Mouse (Mus musculus): ENCODE measurements at regions not wholly inside any gene's neighbourhood (a gene's known extent, or its start where the extent isn't known, plus 50 kb on each side); places are given as distances from the start of the nearest gene placed in this dataset.

- Histone ChIP-seq H3K9me3 (ENCODE audit: control insufficient read depth, low read length) (no peaks in the 10 kb centered on the region; the same call in 1 of the 2 replicates), H3K4me1 (ENCODE audit: control insufficient read depth, insufficient read depth, low read length) (peaks cover 6% of the 10 kb centered on the region; the same call in 1 of the 2 replicates), H3K36me3 (ENCODE audit: control insufficient read depth, insufficient read depth, low read length) (no peaks in the 10 kb centered on the region), H3K4me3 (ENCODE audit: low read depth, low read length) (no peak overlapping the region), H3K27me3 (ENCODE audit: control insufficient read depth, insufficient read depth, low read length) (no peaks in the 10 kb centered on the region), H3K27ac (ENCODE audit: low read depth, low read length) (no peak overlapping the region), H3K4me2 (no peak overlapping the region), H3K9ac (ENCODE audit: low read length) (no peak overlapping the region)
- WGBS: 11% methylated on average over 1 of the region's 1 CpGs
- ATAC-seq (ENCODE audit: low FRiP score) (peak; percentile 86), DNase-seq (ENCODE audit: low spot score, missing footprints) (no peak)
Observed at GRCm38 (mm10) chr12:49579451-49580190, 194.6 kb downstream of the Gm43517 start.

DNA sequence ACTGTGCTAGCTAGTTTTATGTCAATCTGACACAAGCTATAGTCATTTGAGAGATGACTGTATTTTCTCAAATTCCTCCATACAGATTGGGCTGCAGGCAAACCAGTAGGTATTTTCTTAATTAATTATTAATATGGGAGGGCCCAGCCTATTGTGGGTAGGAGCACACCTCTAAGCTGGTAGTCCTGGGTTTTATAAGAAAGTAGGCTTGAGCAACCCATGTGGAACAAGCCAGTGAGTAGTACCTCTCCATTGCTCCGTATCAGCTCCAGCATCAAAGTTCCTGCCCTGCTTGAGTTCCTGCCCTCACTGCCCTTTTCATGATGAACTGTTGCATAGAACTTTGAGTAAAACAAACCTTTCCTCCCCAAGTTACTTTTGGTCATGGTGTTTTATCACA is 198.9 kb downstream of the Gm43517 start:
- no peaks in the 10 kb centered on the region for H3K36me3 ChIP-seq (ENCODE audit: control insufficient read depth, insufficient read depth, low read length)
- ATAC-seq (ENCODE audit: low FRiP score): no peak
- H3K4me1 ChIP-seq (ENCODE audit: control insufficient read depth, insufficient read depth, low read length): peaks cover 6% of the 10 kb centered on the region; the same call in 1 of the 2 replicates
- no peak overlapping the region for H3K4me2 ChIP-seq
- H3K9ac ChIP-seq (ENCODE audit: low read length): no peak overlapping the region
- no peak overlapping the region for H3K27ac ChIP-seq (ENCODE audit: low read depth, low read length)
- H3K4me3 ChIP-seq (ENCODE audit: low read depth, low read length): no peak overlapping the region
- no peak for DNase-seq (ENCODE audit: low spot score, missing footprints)
- H3K9me3 ChIP-seq (ENCODE audit: control insufficient read depth, low read length): no peaks in the 10 kb centered on the region
- H3K27me3 ChIP-seq (ENCODE audit: control insufficient read depth, insufficient read depth, low read length): no peaks in the 10 kb centered on the region
- 64% methylated on average over 1 of the region's 1 CpGs for WGBS

- DNase-seq (ENCODE audit: low spot score, missing footprints): no peak
- H3K9ac ChIP-seq (ENCODE audit: low read length): no peak overlapping the region
- no peak overlapping the region for H3K4me2 ChIP-seq
- H3K4me1 ChIP-seq (ENCODE audit: control insufficient read depth, insufficient read depth, low read length): no peaks in the 10 kb centered on the region
- WGBS: 80% methylated on average over 3 of the region's 3 CpGs
- no peak overlapping the region for H3K27ac ChIP-seq (ENCODE audit: low read depth, low read length)
- no peak for ATAC-seq (ENCODE audit: low FRiP score)
- H3K9me3 ChIP-seq (ENCODE audit: control insufficient read depth, low read length): no peaks in the 10 kb centered on the region
- no peaks in the 10 kb centered on the region for H3K27me3 ChIP-seq (ENCODE audit: control insufficient read depth, insufficient read depth, low read length)
- no peak overlapping the region for H3K4me3 ChIP-seq (ENCODE audit: low read depth, low read length)
- no peaks in the 10 kb centered on the region for H3K36me3 ChIP-seq (ENCODE audit: control insufficient read depth, insufficient read depth, low read length)
Observed at GRCm38 (mm10) chr12:49622264-49622663, 237.3 kb downstream of the Gm43517 start.

DNA sequence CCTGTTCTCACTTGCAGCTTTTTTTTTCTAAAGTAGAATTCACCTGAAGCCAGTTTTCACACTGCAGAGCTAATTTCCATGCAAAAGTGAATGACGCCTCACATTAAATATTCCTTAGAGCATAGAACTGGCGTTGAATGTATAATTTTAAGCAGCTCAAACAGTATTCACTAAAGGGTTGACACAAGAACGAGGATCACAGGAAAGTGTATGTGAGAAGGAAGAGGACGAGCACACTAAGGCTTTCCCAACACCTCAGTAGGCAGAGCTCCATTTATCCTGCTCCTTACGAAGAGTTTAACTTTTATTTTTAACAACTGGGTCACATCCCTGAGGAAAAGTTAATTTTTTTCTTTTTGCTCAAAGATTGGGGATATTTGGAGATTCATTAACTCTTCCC is 242.2 kb downstream of the Gm43517 start:
- H3K4me3 ChIP-seq (ENCODE audit: low read depth, low read length): no peak overlapping the region
- H3K4me2 ChIP-seq: no peak overlapping the region
- H3K4me1 ChIP-seq (ENCODE audit: control insufficient read depth, insufficient read depth, low read length): no peaks in the 10 kb centered on the region
- WGBS: 81% methylated on average over 5 of the region's 5 CpGs
- no peak for DNase-seq (ENCODE audit: low spot score, missing footprints)
- ATAC-seq (ENCODE audit: low FRiP score): no peak
- H3K27ac ChIP-seq (ENCODE audit: low read depth, low read length): no peak overlapping the region
- H3K36me3 ChIP-seq (ENCODE audit: control insufficient read depth, insufficient read depth, low read length): no peaks in the 10 kb centered on the region
- no peaks in the 10 kb centered on the region for H3K27me3 ChIP-seq (ENCODE audit: control insufficient read depth, insufficient read depth, low read length)
- H3K9ac ChIP-seq (ENCODE audit: low read length): no peak overlapping the region
- H3K9me3 ChIP-seq (ENCODE audit: control insufficient read depth, low read length): no peaks in the 10 kb centered on the region

- H3K9me3 ChIP-seq (ENCODE audit: control insufficient read depth, low read length): no peaks in the 10 kb centered on the region
- 80% methylated on average over 4 of the region's 4 CpGs for WGBS
- no peak overlapping the region for H3K4me2 ChIP-seq
- ATAC-seq (ENCODE audit: low FRiP score): no peak
- H3K27ac ChIP-seq (ENCODE audit: low read depth, low read length): no peak overlapping the region
- no peaks in the 10 kb centered on the region for H3K36me3 ChIP-seq (ENCODE audit: control insufficient read depth, insufficient read depth, low read length)
- H3K4me3 ChIP-seq (ENCODE audit: low read depth, low read length): no peak overlapping the region
- H3K4me1 ChIP-seq (ENCODE audit: control insufficient read depth, insufficient read depth, low read length): no peaks in the 10 kb centered on the region
- H3K9ac ChIP-seq (ENCODE audit: low read length): no peak overlapping the region
- no peak for DNase-seq (ENCODE audit: low spot score, missing footprints)
- no peaks in the 10 kb centered on the region for H3K27me3 ChIP-seq (ENCODE audit: control insufficient read depth, insufficient read depth, low read length)
Observed at GRCm38 (mm10) chr12:49628014-49628413, 243.0 kb downstream of the Gm43517 start.

DNA sequence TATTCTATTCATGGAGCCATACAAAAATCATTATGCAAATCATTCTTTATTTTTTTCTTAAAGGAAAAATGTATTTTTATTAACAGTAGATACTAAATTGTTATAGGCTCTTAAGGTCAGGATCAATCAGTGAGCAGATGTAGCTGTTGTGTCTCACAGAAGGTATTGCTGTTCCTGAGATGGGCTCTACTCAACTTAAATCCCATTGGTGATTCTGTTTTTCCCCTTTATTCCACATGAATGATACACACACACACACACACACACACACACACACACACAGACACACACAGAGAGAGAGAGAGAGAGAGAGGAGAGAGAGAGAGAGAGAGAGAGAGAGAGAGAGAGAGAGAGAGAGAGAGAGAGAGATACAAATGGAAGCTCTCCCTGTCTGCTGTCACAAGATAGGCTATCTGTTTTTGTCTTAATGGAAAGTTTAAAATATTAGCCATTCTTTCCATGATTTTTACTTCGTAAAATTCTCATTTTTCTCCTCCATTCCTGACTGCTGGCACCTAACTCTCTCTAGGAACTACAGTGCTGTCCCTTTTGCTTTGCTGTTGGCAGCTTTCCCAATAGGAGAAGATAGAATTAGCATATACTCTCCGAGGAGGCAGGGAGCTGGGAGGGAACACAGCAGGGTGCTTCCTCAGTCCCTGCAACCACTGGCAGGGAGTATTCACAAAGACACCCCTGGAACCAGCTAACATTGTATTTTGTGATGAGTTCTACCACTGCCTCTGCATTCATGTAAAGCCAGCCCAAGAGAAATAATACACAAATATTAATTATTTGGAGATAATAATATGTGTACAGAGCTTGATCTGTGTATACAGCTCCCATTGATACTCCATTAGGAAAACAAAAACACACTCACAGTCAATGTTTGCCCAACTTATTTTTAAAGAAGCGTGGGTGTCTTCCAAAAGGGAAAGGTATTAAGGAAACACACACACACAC is 264.4 kb downstream of the Gm43517 start:
- Histone ChIP-seq H3K27me3 (ENCODE audit: control insufficient read depth, insufficient read depth, low read length) (no peaks in the 10 kb centered on the region), H3K4me3 (ENCODE audit: low read depth, low read length) (no peak overlapping the region), H3K27ac (ENCODE audit: low read depth, low read length) (no peak overlapping the region), H3K9me3 (ENCODE audit: control insufficient read depth, low read length) (no peaks in the 10 kb centered on the region), H3K4me1 (ENCODE audit: control insufficient read depth, insufficient read depth, low read length) (no peaks in the 10 kb centered on the region), H3K9ac (ENCODE audit: low read length) (no peak overlapping the region), H3K36me3 (ENCODE audit: control insufficient read depth, insufficient read depth, low read length) (no peaks in the 10 kb centered on the region), H3K4me2 (no peak overlapping the region)
- 32% methylated on average over 3 of the region's 3 CpGs for WGBS
- DNase-seq (ENCODE audit: low spot score, missing footprints) (no peak), ATAC-seq (ENCODE audit: low FRiP score) (peak; percentile 63)
